Mouse (Mus musculus): ENCODE measurements around the gene Nxn. TPM values are rescaled to one million over a fixed set of nuclear protein-coding genes. Genes with fewer than 3 reads are reported as not detected.

Gene Nxn
- polyA plus RNA-seq, 2 experiments = 1.9 to 2.1 TPM

GRCm38 (mm10) chr11:76415001-76415400, 16.1 kb upstream of the Nxn start:
- H3K36me3 ChIP-seq (replicated peaks; ENCODE audit: control insufficient read depth, insufficient read depth, low read depth) = no peaks in the 10 kb centered on the region; the same call in none of the 2 replicates
- ATAC-seq (ENCODE audit: insufficient read depth) = no peak
- H3K4me2 ChIP-seq (ENCODE audit: low read depth) = no peak overlapping the region
- H3K9me3 ChIP-seq (ENCODE audit: control insufficient read depth, low read length) = no peaks in the 10 kb centered on the region
- no peak overlapping the region for H3K27ac ChIP-seq
- no peaks in the 10 kb centered on the region for H3K27me3 ChIP-seq (ENCODE audit: control insufficient read depth, insufficient read depth, low read length)
- H3K9ac ChIP-seq (replicated peaks) = no peak overlapping the region
- no peak for TF ChIP-seq EP300 (IDR thresholded peaks at IDR 0.05; ENCODE audit: low read depth)
- no peak for TF ChIP-seq CTCF (IDR thresholded peaks at IDR 0.05; ENCODE audit: low read depth)
- no peak for DNase-seq (ENCODE audit: low read depth in 3 of 3, low spot score in 3 of 3)
- no peaks in the 10 kb centered on the region for H3K4me1 ChIP-seq (replicated peaks; ENCODE audit: control insufficient read depth in 2 of 2, insufficient read depth in 2 of 2, low read length in 1 of 2)
- WGBS (ENCODE audit: insufficient replicate concordance) = 79% methylated on average over 4 of the region's 4 CpGs
- no peak overlapping the region for H3K4me3 ChIP-seq (ENCODE audit: insufficient read depth in 1 of 2, low read depth in 2 of 2, low read length in 2 of 2)

- H3K4me3 ChIP-seq (ENCODE audit: insufficient read depth in 1 of 2, low read depth in 2 of 2, low read length in 2 of 2) = no peak overlapping the region
- TF ChIP-seq CTCF (IDR thresholded peaks at IDR 0.05; ENCODE audit: low read depth) = no peak
- no peak for TF ChIP-seq EP300 (IDR thresholded peaks at IDR 0.05; ENCODE audit: low read depth)
- no peak for DNase-seq (ENCODE audit: low read depth in 3 of 3, low spot score in 3 of 3)
- H3K36me3 ChIP-seq (replicated peaks; ENCODE audit: control insufficient read depth, insufficient read depth, low read depth) = no peaks in the 10 kb centered on the region; the same call in none of the 2 replicates
- H3K9me3 ChIP-seq (ENCODE audit: control insufficient read depth, low read length) = no peaks in the 10 kb centered on the region
- H3K9ac ChIP-seq (replicated peaks) = no peak overlapping the region
- no peak overlapping the region for H3K27ac ChIP-seq
- H3K27me3 ChIP-seq (ENCODE audit: control insufficient read depth, insufficient read depth, low read length) = no peaks in the 10 kb centered on the region
- WGBS (ENCODE audit: insufficient replicate concordance) = 42% methylated on average over 4 of the region's 4 CpGs
- ATAC-seq (ENCODE audit: insufficient read depth) = no peak
- no peaks in the 10 kb centered on the region for H3K4me1 ChIP-seq (replicated peaks; ENCODE audit: control insufficient read depth in 2 of 2, insufficient read depth in 2 of 2, low read length in 1 of 2)
- no peak overlapping the region for H3K4me2 ChIP-seq (ENCODE audit: low read depth)
These were observed 14.3 kb upstream of the Nxn start for GRCm38 (mm10) chr11:76413202-76413601.

DNA sequence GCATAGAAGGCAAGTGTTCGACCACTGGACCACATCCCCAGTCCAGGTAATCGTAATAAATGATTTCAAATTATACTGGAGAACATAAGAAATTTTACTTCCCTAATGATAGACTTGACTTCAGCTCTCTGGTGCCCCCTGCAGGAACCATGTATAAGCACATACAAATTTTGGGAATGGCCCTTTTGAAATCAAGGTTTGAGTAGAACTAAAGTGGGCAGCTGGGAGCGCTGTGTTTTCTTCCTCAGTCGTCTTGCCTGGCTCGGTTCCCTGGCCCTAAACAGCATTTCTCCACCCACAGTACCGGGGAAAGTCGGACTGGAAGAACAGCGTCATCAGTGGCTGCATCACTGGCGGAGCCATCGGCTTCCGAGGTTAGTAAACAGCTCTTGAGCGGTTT, 11.9 kb upstream of the Nxn start:
- 61% methylated on average over 12 of the region's 12 CpGs for WGBS (ENCODE audit: insufficient replicate concordance)
- no peaks in the 10 kb centered on the region for H3K9me3 ChIP-seq (ENCODE audit: control insufficient read depth, low read length)
- no peaks in the 10 kb centered on the region for H3K27me3 ChIP-seq (ENCODE audit: control insufficient read depth, insufficient read depth, low read length)
- no peaks in the 10 kb centered on the region; the same call in none of the 2 replicates for H3K36me3 ChIP-seq (replicated peaks; ENCODE audit: control insufficient read depth, insufficient read depth, low read depth)
- no peak overlapping the region for H3K4me2 ChIP-seq (ENCODE audit: low read depth)
- no peak overlapping the region for H3K27ac ChIP-seq
- ATAC-seq (ENCODE audit: insufficient read depth) (no peak), DNase-seq (ENCODE audit: low read depth in 3 of 3, low spot score in 3 of 3) (peak; percentile 43 to 51 (median 47))
- no peak overlapping the region for H3K4me3 ChIP-seq (ENCODE audit: insufficient read depth in 1 of 2, low read depth in 2 of 2, low read length in 2 of 2)
- H3K9ac ChIP-seq (replicated peaks) = no peak overlapping the region
- peak; percentile 78 for TF ChIP-seq CTCF (IDR thresholded peaks at IDR 0.05; ENCODE audit: low read depth)
- no peak for TF ChIP-seq EP300 (IDR thresholded peaks at IDR 0.05; ENCODE audit: low read depth)
- no peaks in the 10 kb centered on the region; a peak in 1 of 4 replicates for H3K4me1 ChIP-seq (replicated peaks; ENCODE audit: control insufficient read depth in 2 of 2, insufficient read depth in 2 of 2, low read length in 1 of 2)

DNA sequence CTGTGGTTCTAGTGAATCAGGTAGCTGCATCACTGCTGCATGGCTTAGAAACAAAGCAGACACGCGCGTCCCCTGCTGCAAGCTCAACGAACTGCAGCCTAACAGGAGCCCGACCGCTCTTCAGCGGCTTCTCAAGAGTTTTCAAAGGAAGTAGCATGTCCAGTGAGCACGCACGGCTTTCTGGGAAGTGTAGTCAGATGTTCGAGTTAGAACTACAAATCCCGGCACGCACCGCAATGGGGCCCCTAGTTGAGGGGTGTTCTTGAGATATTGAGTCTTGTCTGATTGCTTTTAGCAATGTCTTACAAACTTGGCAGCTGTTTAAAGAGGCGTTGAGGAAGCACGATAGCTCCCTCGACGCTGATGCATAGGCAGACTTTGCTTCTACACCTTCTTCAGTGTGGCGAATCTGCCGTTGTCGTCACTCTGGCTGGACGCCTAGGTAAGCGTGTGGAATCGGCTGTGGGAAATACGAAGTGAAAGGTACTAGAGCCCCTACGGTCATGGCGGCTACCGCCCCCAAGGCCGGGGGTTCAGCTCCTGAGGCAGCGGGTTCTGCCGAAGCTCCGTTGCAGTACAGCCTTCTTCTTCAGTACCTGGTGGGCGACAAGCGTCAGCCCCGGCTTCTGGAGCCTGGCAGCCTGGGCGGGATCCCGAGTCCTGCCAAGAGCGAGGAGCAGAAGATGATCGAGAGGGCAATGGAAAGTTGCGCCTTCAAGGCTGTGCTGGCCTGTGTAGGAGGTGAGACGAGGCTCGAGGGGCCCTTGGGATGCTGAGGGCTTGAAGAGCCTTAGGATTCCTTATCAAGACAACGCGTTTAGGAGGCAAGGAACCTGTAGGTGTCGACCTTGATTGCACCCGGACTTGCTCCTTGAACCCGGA, 8.0 kb upstream of the Nxn start, which contains the start of gene Timm22:
TSS of gene Timm22 (plus strand) at position 251 of the 882 bp plus-strand sequence.
- under 1% methylated on average over 46 of the region's 46 CpGs for WGBS (ENCODE audit: insufficient replicate concordance)
- peak; percentile 93 to 96 (median 94) for DNase-seq (ENCODE audit: low read depth in 3 of 3, low spot score in 3 of 3)
- peak within 1 kb of the TSS; percentile 94 for H3K9ac ChIP-seq (replicated peaks)

DNA sequence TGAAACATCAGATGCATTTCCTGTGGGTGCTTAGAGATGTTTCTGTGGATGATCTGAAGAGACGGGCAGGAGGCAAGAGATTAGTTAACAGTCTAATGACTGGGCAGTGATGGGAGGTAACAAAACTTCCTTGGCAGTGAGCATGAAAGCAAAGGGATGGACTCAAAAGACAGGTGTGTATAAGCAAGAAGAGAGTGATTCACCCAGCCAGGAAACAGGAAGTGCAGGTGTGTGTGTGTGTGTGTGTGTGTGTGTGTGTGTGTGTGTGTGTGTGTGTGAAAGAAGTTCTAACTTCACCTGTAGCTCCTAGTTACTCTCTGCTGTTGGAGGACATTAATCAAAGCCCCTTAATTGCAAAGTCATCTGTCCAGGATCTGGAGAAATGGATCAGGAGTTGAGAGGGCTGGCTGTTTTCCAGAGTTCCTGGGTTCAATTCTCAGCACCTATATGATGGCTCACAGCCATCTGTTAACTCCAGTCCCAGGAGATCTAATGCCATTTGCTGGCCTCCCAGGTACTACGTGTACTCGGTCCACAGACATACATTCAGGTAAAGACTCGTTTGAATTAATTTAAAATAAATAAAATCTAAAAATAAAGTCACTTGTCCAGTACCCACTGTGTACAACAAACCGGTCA, 6.8 kb upstream of the Nxn start:
- H3K9me3 ChIP-seq (ENCODE audit: control insufficient read depth, low read length) = no peaks in the 10 kb centered on the region
- H3K4me3 ChIP-seq (ENCODE audit: insufficient read depth in 1 of 2, low read depth in 2 of 2, low read length in 2 of 2) = no peak overlapping the region
- WGBS (ENCODE audit: insufficient replicate concordance) = 54% methylated on average over 5 of the region's 5 CpGs
- H3K4me2 ChIP-seq (ENCODE audit: low read depth) = no peak overlapping the region
- TF ChIP-seq EP300 (IDR thresholded peaks at IDR 0.05; ENCODE audit: low read depth) (no peak), CTCF (IDR thresholded peaks at IDR 0.05; ENCODE audit: low read depth) (no peak)
- no peak overlapping the region for H3K27ac ChIP-seq
- DNase-seq (ENCODE audit: low read depth in 3 of 3, low spot score in 3 of 3) (no peak), ATAC-seq (ENCODE audit: insufficient read depth) (no peak)
- H3K27me3 ChIP-seq (ENCODE audit: control insufficient read depth, insufficient read depth, low read length) = peaks cover 3% of the 10 kb centered on the region; the same call in 1 of the 2 replicates
- H3K36me3 ChIP-seq (replicated peaks; ENCODE audit: control insufficient read depth, insufficient read depth, low read depth) = no peaks in the 10 kb centered on the region
- H3K4me1 ChIP-seq (replicated peaks; ENCODE audit: control insufficient read depth in 2 of 2, insufficient read depth in 2 of 2, low read length in 1 of 2) = no peaks in the 10 kb centered on the region; a peak in 1 of 4 replicates
- no peak overlapping the region for H3K9ac ChIP-seq (replicated peaks)

More for the DNA sequence above, 8.0 kb upstream of the Nxn start, which contains the start of gene Timm22:
- peak within 1 kb of the TSS; percentile 81 to 98 for H3K4me3 ChIP-seq (ENCODE audit: insufficient read depth in 1 of 2, low read depth in 2 of 2, low read length in 2 of 2)
- no peaks in the 10 kb centered on the region; a peak in 1 of 4 replicates for H3K4me1 ChIP-seq (replicated peaks; ENCODE audit: control insufficient read depth in 2 of 2, insufficient read depth in 2 of 2, low read length in 1 of 2)
- H3K27ac ChIP-seq = peak within 1 kb of the TSS; percentile 5
- H3K36me3 ChIP-seq (replicated peaks; ENCODE audit: control insufficient read depth, insufficient read depth, low read depth) = no peaks in the 10 kb centered on the region
- peak; percentile 99 for TF ChIP-seq CTCF (IDR thresholded peaks at IDR 0.05; ENCODE audit: low read depth)
- TF ChIP-seq EP300 (IDR thresholded peaks at IDR 0.05; ENCODE audit: low read depth) = no peak
- peak within 1 kb of the TSS; percentile 85 for H3K4me2 ChIP-seq (ENCODE audit: low read depth)
- H3K9me3 ChIP-seq (ENCODE audit: control insufficient read depth, low read length) = no peaks in the 10 kb centered on the region
- H3K27me3 ChIP-seq (ENCODE audit: control insufficient read depth, insufficient read depth, low read length) = no peaks in the 10 kb centered on the region
- ATAC-seq (ENCODE audit: insufficient read depth) = peak; percentile 96

All from liver, embryonic 14.5 days (tissue).